Mouse (Mus musculus): ENCODE measurements at regions not wholly inside any gene's neighbourhood (a gene's known extent, or its start where the extent isn't known, plus 50 kb on each side); places are given as distances from the start of the nearest gene placed in this dataset.
"Not testable (repeated sequence)": the region's sequence is repeated elsewhere in the genome, so short reads cannot be mapped to it uniquely, and the experiment has no call there.

DNA sequence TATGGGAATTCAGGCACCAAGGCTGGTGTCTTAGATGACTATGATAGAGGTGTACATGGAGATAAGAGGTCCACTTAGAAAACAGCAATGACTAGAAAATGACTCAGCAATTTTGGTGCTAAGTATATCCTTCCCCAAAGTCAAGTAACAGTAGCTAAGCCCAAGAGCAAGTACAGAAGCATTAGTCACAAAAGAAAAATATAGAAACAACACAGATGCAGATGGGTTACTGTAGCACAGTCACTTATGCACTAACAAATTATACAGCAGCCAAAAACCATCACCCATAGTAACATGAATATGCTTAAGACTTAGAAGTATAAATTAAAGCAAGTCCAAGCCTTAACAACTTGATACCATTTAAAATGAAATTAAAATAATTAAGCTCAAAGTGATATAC is 378.5 kb upstream of the Meis2 start:
- no peak for DNase-seq (ENCODE audit: low read depth, low spot score)

DNA sequence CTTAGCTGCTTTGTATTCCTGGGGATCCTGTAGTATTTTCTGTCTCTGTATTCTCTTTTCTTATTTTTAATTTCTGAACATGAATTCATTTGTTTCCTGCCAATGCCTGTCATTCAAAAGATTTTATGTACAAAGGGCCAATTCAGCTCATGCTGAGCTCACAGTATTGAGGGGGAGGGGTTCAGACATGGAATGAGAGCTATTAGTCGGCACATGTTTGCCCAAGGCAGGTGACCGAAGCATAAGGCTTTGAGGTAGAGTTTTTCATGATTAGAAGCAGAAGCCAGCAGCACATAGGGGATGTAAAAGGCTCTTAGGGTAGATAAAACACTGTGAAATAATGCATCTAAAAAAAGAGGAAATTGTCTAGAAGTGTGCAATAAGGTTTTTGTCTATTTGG is 374.6 kb upstream of the Meis2 start:
- DNase-seq (ENCODE audit: low read depth, low spot score): no peak

DNA sequence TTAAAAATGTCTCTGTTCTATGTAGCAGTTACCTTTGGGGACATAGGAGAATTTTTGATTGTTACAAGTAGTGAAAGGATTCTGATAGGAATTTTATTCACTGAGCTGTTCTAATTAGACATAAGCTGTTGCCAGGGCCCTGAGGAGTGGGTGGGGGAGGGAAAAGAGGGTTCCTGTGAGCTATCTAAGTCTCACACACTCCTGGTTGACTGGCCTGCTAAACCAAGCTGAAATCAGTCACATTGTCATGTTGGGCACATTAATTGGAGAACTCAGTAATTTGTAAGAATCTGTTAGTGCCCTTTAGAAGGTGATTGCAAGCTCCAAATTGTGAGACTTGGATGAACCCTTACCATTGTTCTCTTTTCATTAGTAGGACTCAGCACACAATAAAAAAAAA is 367.8 kb upstream of the Meis2 start:
- DNase-seq (ENCODE audit: low read depth, low spot score): no peak

DNA sequence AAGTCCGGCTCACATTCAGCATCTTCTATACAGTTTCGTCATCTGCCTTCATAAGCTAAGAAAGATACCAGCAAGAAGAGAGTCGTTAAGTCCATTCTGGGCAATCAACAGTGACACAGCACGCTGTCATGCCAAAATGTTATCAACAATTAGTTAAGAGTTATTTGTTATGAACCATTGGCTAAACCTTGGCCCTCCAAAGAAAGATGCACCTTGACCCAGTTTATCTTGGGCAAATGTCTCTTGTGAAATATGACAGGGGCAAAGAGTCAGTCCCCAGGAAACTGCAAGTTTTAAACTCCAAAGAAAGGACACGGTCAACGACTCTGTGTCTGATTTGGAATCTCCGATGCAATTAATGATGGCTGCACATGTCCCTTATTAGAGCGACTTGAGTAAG is 358.5 kb upstream of the Meis2 start:
- no peak for DNase-seq (ENCODE audit: low read depth, low spot score)

DNA sequence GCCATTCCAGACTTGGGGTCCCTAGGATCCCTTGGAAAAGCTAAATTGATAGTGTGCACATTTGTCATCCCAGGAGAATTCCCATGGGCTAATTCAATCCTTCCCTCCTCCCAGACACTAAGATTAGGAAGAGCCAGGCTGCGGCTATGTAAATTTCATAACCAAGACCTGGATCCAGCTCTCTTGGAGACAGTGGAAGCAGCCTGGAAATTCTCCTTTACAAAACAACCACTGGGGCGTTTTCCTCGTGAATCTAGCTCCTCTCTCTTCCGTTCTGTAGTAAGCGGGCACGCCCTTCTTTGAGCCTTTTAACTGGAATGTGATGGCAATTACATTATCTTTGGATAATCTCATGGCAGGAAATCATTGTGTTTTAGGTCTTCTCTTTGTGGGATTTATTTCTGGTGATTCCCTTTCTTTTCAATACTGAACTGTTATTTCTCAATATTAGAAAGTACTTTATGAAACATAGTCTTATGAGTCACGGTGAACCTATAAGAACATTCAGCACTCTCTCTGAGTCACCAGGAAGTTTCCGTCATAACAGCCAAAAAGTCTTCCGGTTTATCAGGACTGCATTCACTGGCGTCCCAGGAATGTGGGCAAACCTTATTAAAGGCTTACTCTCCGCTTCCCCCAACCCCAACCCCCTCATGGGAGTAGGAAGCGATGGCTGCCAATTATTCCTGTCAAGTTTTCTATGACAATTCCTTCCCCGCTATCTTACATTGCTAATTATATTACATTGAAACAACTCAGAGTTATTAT is 352.0 kb upstream of the Meis2 start:
- peak; percentile 85 for DNase-seq (ENCODE audit: low read depth, low spot score)

DNA sequence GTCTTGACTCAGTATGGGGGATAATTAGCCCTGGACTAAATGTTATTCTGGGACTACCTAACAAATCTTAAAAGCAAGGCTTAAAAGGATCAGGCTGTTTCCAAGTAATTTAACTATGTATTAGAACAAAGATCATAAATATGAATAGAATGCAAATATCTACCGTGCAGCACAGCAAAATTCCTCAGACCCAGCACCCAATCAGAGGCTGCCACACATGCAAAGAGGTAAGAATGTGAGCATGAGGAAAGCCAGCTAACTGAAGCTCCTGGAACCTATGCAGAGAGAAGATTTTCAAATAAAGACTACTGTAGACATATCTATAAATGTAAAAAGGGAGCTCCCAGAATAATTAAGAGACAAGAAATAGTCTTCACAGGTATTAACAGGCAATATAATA is 350.1 kb upstream of the Meis2 start:
- no peak for DNase-seq (ENCODE audit: low read depth, low spot score)

DNA sequence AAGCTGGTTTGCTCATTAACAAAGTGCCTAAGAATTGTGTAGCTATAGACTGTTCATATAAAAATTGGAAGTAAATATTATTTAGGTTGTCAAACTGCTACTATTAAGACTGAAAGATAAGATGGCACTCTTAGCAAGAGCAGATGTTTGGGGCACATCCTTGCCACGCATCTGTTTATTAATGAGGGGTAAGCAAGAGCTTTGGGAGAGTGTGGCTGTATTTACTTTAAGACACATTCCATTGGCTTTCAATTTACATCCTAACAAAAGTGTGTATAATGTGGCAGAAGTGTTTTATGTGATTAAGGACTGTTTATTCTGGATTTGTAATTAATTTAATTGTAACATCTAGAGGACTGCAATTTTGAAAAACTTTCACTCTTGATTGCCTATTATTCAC is 336.5 kb upstream of the Meis2 start:
- no peak for DNase-seq (ENCODE audit: low read depth, low spot score)

DNA sequence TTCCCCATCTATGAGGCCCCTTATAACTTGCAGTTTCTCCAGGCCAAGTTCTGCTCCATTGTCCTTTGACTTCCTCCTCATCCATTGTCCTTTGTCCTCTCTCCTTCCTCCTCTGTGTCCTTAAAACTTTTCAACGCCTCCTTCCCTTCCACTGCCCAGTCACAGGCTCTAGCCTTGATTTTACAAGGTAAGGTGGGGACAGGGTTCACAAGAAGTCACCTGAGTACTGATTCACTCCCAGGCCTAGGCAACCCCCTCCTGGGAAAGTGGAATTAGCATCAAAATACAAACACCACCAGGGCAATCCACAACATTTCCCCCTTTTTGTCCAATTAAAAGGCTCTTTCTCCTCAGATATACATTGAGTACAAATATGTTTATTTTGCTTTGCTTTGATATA is 334.3 kb upstream of the Meis2 start:
- DNase-seq (ENCODE audit: low read depth, low spot score): no peak

DNA sequence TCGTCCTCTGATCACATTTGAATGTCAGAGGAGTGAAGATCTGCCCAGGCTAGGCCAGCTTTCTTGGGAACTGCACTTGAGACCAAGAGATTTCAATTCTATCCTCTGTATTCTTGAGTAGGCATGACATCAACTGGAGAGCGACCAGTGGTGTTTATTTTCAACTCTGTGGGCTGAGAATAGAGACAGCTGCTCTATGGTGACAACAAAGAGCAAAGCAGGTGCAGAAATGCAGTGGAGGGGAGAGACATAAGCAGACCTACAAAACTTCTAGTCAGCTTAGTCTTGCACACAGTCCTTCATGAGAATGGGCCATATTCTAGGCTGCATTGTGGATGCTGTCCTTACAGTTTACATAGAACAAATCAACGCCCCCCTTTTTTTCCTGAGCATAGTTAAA is 303.2 kb upstream of the Meis2 start:
- no peak for DNase-seq (ENCODE audit: low read depth, low spot score)

DNA sequence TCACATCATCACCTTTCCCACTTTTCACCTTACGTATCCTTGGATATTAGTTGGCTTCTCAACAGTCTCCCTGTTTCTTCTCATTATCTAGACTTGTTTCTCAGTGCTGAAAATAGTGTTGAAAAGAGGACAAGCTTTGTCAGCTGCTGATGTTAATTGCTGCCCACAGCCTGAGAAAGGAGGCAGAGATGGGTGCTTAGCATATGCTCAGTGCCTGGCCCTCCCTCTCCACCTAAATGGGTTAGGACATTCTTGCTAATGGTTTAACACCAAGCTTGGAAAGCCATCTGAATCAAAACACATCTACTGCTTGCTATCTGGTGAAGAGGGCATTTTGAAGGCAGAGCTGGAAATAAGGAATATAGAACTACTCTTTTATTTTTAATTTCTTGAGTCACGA is 298.5 kb upstream of the Meis2 start:
- no peak for DNase-seq (ENCODE audit: low read depth, low spot score)

DNA sequence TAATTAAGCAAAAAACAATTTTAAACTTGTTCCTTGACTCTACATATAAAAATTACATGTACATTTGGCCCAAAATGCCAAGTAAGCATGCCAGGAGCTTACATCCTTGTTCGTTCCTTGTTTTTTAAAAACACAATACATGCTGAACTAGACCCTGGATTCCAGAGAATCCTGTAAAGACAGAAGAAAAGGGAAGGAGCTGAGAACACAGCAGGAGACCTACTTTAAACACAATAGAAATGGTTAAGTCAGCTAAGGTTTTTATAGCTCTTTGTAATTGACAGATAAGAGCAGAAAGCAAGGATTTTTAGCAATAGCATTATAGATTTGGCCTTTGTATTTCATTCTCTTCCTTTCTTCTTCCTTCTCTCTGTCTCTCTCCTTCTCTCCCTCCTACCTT is 292.5 kb upstream of the Meis2 start:
- no peak for DNase-seq (ENCODE audit: low read depth, low spot score)

DNA sequence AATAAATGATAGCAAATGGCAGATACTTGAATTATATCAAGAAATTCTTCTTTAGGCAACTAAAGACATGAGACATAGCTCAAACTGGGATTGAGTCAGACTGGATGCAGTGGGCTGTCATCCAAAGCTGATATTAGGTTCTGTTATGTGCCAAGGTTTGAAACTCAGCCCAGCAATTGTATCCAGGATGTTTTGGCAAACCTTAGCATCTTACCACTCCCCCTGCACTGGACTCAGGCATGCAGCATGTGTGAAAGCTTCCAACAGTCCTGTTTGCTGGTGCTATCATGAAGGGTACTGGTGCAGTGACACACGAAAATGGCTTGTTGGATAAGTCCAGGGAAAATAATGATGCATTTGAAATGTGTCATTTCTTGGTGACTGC is 282.9 kb upstream of the Meis2 start:
- DNase-seq (ENCODE audit: low read depth, low spot score): peak; percentile 20

DNA sequence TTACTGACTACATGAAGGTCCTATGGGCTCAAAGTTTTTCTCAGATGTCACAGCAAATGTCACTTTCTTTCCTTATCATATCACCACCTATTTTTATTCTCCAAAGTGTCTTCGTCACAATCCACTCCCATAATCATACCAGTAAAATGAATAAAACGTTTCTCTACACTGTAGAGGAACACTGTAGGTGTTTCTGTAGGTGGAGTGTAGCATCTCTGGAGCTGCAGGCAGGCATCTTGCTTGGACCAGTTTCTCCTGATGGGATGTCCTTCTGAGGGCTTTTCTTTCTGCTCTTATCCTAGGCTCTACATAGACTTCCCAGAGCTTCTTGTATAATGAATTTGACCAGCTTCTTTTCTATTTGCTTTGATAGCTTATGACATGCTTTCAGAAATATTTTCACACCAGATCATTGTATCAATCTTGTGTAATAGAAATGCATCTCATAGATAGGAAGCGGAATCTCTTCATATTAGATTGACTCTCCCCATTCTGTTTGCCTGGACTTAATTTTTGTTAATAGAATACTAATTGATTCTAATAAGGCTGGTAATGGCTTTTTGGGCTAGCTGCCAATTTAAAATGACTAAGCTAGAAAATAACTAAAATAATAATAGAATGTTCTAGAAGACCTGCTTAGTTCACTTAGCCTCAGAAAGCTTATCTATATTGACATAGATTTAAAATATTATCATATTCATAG is 282.3 kb upstream of the Meis2 start:
- DNase-seq (ENCODE audit: low read depth, low spot score): no peak

DNA sequence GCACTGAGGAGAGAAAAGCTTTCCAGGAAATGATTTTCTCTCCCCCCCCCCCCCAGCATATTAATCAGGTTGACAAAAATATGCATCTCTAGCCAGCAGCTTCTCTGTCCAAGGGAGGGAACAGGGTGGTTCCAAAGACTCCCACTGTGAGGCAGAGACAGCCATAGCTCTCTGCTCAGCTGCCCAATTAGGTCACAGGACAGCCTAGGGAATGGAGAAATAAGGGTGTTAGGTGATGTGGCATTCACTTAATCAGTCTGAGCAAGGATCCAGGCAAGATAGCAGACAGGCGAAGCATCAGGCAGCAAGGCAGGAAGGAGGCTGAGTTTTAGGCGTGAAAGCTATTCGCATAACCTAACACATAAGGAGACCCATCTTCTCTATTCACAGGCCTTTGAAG is 266.2 kb upstream of the Meis2 start:
- no peak for DNase-seq (ENCODE audit: low read depth, low spot score)

DNA sequence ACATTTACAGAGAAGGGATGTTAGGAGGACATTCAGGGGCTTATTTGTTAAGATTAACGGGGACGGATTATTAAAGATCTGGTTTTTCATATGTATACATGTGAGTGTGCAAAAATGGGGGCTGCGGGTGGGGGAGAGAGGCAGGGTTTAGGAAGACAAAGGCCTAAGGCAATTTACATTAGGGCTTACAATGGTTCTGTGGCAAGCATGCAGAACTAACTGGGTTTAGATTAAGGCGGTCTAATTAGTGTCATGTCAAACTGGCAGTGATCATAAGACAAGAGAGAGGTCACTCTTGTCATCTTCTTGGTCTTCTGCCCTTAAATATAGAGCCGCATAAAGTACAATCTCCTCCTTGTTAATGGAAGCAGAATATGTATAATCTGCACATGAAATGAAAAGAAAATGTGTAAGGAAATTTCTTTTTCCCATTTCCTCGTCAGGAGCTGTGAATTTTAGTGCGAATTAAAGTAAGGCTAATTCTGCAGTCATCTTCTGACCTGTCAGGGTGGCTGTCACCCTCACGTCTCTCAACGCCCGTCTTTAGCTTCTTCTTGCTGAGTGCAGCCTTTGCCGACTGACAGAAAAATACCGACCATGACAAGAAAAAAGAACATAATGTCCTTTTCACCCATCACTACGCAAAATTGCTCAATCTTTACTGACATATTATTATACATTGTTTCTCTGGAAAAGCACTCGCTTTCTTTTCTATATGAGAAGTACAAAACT is 256.6 kb upstream of the Meis2 start:
- no peak for DNase-seq (ENCODE audit: low read depth, low spot score)

DNA sequence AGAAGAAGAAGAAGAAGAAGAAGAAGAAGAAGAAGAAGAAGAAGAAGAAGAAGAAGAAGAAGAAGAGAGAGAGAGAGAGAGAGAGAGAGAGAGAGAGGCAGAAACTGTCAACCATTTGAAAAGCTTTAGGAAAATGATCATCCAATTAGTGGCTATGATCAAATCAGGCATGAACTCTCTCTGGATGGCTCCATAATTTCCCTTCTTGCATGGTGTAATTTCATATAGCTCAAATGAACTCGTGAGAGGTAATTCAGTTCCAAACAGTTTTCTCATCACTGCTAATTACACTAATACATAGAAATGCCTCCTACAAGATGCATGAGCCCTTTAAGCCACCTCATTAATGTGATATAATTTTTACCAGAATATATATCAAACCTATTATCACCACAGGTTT is 233.9 kb upstream of the Meis2 start:
- no peak for DNase-seq (ENCODE audit: low read depth, low spot score)

DNA sequence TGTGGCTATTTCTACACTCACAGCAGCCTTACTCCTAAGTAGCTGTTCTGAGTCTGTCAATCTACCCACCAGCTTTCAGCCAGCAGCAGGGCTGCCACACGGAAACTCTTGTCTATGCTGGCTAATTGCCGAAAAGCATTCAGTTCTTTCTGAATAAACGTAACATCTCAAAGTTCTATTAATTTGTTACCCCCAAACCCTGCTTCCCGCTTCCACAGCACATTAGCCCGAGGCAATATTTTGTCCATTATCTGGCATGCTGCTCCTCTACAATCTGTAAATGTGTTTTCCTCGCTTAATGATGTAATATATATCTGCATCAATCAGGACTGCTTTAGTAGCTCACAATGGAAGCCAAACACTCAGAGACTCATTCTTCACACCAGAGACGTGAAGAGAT is 224.2 kb upstream of the Meis2 start:
- DNase-seq (ENCODE audit: low read depth, low spot score): no peak

DNA sequence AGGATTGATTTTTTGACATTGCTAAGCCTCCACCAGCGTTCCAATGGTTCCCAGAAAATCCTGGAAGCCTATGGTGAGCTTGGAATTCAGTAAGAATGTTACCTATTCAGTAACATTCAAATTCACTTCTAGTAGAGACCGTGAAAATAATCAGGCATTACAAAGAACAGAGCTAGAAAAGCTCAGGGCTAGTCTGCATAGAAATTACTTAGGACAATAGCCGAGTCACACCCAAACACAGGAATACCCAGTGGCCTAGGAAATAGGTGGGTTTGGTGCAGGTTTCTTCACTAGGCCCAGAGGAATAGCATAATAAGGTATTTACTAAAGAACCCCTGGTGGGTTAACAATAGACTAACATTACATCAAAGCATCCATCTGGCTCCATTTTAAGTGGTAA is 177.6 kb upstream of the Meis2 start:
- not testable (repeated sequence) for DNase-seq (ENCODE audit: low read depth, low spot score)

DNA sequence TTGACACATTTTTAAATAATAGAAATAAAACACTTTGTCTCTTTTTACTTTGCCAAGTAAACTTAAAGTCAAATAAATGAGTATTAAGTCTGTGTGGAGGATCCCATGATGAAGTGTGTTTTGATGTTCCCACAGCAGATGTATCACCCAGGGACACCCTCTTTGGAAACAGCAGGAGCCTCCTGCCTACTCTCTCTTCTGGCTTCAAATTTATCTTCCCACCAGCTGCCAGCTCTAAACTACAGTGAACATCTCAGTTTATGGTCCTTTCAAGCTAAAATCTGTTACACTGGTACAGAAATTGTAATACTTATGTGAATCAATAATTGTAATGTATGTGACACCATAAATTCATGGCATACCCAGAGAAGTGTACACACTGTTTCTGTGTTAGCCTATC is 171.1 kb upstream of the Meis2 start:
- no peak for DNase-seq (ENCODE audit: low read depth, low spot score)

DNA sequence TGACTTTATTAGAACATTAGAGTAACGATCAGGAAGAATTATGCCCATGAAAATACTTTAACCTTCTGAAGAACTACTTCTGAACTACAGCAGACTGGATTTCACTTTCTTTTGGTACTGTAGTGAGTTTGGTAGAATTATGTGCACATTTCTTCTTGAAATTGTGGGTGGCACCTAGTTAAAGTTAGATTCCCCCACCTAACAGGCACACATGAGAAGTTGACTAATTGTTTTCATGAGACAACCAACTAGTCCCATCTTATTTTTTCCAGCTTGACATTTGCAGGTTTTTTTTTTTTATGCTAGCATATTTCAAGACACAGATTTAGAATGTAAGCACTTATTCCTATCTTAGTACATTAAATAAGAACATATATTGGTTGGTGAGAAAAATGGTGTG is 167.2 kb upstream of the Meis2 start:
- DNase-seq (ENCODE audit: low read depth, low spot score): no peak

DNA sequence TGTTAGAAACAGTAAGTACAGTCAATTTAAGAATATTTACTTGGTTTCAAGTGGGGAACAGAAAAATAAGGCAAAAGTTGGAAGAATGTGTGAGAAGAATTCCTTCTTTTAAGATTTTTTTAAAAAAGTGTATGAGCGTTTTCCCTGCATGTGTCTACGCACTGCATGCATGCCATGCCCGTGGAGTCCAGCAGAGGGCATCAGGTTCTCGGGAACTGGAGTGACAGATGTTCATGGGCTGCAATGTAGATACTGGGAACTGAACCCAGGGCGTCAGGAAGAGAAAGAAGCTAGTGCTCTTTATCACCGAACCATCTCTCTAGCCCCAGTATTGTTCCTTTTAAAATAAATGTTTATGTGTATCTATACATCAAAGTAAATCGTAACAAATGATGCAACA is 150.8 kb upstream of the Meis2 start:
- peak; percentile 39 for DNase-seq (ENCODE audit: low read depth, low spot score)

DNA sequence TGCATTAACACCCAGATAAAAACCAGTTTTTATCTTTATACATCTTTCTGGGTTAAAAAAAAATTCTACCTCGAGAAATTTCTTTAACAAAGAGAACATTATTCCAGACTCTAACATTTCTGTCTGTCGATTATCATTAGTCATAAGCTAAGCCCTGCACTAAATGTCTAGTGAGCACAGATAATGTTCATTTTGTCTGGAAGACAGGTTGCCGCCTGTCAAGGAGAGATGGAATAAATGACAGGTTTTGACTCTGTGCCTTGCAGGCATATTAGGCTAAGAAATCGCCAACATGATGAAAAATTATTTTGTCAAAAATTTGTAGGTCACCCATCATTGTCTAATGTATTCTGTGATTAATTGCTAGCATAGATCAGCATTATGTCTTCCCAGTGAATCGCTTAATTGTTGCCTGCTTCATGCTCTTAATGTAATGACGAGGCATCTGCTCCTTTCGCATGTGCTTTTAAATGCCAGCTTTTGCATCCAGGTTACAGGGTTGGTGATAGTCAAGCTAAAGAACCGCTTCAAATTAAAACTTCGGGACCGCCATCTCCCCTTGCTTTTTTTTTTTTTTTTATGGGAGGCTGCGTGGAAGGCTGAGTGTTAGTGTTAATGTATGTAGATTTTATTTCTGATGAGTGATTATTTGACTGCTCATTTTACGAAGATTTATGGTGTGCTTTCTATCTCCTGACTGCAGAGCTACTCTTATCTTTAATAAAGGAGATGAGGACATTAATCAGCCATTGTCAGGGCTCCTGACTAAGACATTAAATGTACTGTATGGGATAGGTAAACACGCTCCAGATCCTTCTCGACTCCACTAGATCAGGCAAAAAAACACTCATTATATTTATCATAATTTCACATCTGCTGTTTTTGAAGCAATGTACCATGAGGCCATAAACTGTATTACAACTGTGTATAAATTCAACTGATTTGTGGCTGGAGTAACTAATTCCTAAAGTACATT is 135.9 kb upstream of the Meis2 start:
- no peak for DNase-seq (ENCODE audit: low read depth, low spot score)

Data from 3T3-L1 (cell line).